ENCODE assay signal across 9 mouse cellular contexts in genomic region chr4:82538069-82538811, GRCm38 (mm10).
DNase-seq lines count a peak whose midpoint lies in the region; ATAC-seq and TF ChIP-seq lines count a peak whose summit lies in the region.
"Had no signal": no experiment of that assay in that cellular context is flagged by ENCODE, and none has a peak within 500 bp of the region (broad histone marks: within the 10 kb centered on the region; RNA-seq: fewer than 3 reads in every experiment).

No protein-coding gene starts in this region.

- H3K4me3 ChIP-seq in kidney, adult 2 months (ENCODE audit: insufficient read depth, low read depth, low read length): peak overlapping the region; percentile 4
- peak overlapping the region; percentile 33 for H3K4me3 ChIP-seq in lung, embryonic 15.5 days
- H3K4me3 ChIP-seq in stomach, embryonic 14.5 days (ENCODE audit: low read depth, low read length): peak overlapping the region; percentile 33

- no peak overlapping the region for H3K27ac ChIP-seq in kidney, adult 2 months (ENCODE audit: insufficient read depth, low read depth, low read length)
- peak overlapping the region; percentile 65 for H3K27ac ChIP-seq in lung, embryonic 15.5 days
- H3K27ac ChIP-seq in stomach, embryonic 14.5 days (ENCODE audit: low read length): no peak overlapping the region

- H3K9ac ChIP-seq in lung, embryonic 15.5 days: peak overlapping the region; percentile 48
- peak overlapping the region; percentile 22; the same call in 1 of the 2 replicates for H3K9ac ChIP-seq in stomach, embryonic 14.5 days (replicated peaks; ENCODE audit: low read depth, low read length)

- WGBS in kidney, adult 2 months: 15% methylated on average over 30 of the region's 30 CpGs
- WGBS in lung, embryonic 15.5 days: 4% methylated on average over 30 of the region's 30 CpGs
- 2% methylated on average over 30 of the region's 30 CpGs for WGBS in stomach, embryonic 14.5 days

- H3K9me3 ChIP-seq in lung, embryonic 15.5 days: no peaks in the 10 kb centered on the region
- H3K9me3 ChIP-seq in stomach, embryonic 14.5 days (ENCODE audit: control insufficient read depth, low read depth, low read length): no peaks in the 10 kb centered on the region

- no peak for ATAC-seq in lung, embryonic 15.5 days (ENCODE audit: borderline replicate concordance, extremely low read depth, low FRiP score, low TSS enrichment)
- ATAC-seq in stomach, embryonic 14.5 days (ENCODE audit: insufficient number of reproducible peaks, insufficient read depth, low FRiP score, low read depth): no peak
- ATAC-seq: Patski had no signal

- TF ChIP-seq POLR2A in kidney, adult 2 months (IDR thresholded peaks at IDR 0.05; ENCODE audit: low read depth, low read length): no peak

- H3K4me1 ChIP-seq in kidney, adult 2 months (ENCODE audit: control insufficient read depth, insufficient read depth, low read length): 0 out of 2 replicates have a peak, but pooled peaks cover 6% of the 10 kb centered on the region
- peaks cover 52% of the 10 kb centered on the region for H3K4me1 ChIP-seq in lung, embryonic 15.5 days
- peaks cover 14% of the 10 kb centered on the region for H3K4me1 ChIP-seq in stomach, embryonic 14.5 days (ENCODE audit: control insufficient read depth, insufficient read depth, low read length)

- DNase-seq in urinary bladder, adult 2 months (ENCODE audit: low spot score): peak; percentile 31
- DNase-seq in urinary bladder, postnatal 14 days (ENCODE audit: low spot score): no peak
- DNase-seq in forelimb bud, embryonic 11.5 days (ENCODE audit: low read depth, low spot score): peak; percentile 24
- peak; percentile 42 for DNase-seq in kidney, adult 2 months
- DNase-seq in ovary, postnatal 10 days (ENCODE audit: low spot score): no peak
- DNase-seq in spleen, adult 18-20 months: no peak

- peak overlapping the region; percentile 76 for H3K4me2 ChIP-seq in lung, embryonic 15.5 days
- peak overlapping the region; percentile 74 for H3K4me2 ChIP-seq in stomach, embryonic 14.5 days (replicated peaks; ENCODE audit: low read depth, low read length)

- TF ChIP-seq CTCF in kidney, adult 2 months (conservative IDR thresholded peaks at IDR 0.05; ENCODE audit: insufficient read depth, insufficient read length, low read depth, low read length): no peak

- H3K36me3 ChIP-seq in kidney, adult 2 months (ENCODE audit: control insufficient read depth, insufficient read depth, low read length): no peaks in the 10 kb centered on the region
- no peaks in the 10 kb centered on the region for H3K36me3 ChIP-seq in lung, embryonic 15.5 days
- no peaks in the 10 kb centered on the region for H3K36me3 ChIP-seq in stomach, embryonic 14.5 days (ENCODE audit: control insufficient read depth, insufficient read depth, low read length)

- peaks cover 7% of the 10 kb centered on the region for H3K27me3 ChIP-seq in kidney, adult 2 months (replicated peaks; ENCODE audit: control insufficient read depth, insufficient read depth, low read length)
- no peaks in the 10 kb centered on the region for H3K27me3 ChIP-seq in lung, embryonic 15.5 days
- H3K27me3 ChIP-seq in stomach, embryonic 14.5 days (ENCODE audit: control insufficient read depth, insufficient read depth, low read length): no peaks in the 10 kb centered on the region
- H3K27me3 ChIP-seq: Patski had no signal

Comparison
In these comparisons a context has a peak if more than half of its experiments do, and no peak if none do; other contexts are left out.
1. DNase-seq: peak in urinary bladder, adult 2 months (single experiment), forelimb bud, embryonic 11.5 days (single experiment) and kidney, adult 2 months (single experiment); none in urinary bladder, postnatal 14 days (single experiment), ovary, postnatal 10 days (single experiment) and spleen, adult 18-20 months (0 of 2).
2. Peak in every context shown above with its lines, with median percentiles within 50 percentile points of each other: H3K4me3 ChIP-seq.